Mouse (Mus musculus): ENCODE results near the gene Tspan1.

Gene Tspan1

GRCm38 (mm10) chr4:116167404-116167803 lies at the start of gene Tspan1:
Gene Tspan1 (minus strand): TSS chr4:116167601.
- DNase-seq (ENCODE audit: low read depth, low spot score) = no peak

GRCm38 (mm10) chr4:116217046-116217445 lies 49.6 kb upstream of the Tspan1 start:
- no peak for DNase-seq (ENCODE audit: low read depth, low spot score)

- DNase-seq (ENCODE audit: low read depth, low spot score) = no peak
These were observed 48.6 kb upstream of the Tspan1 start for GRCm38 (mm10) chr4:116215895-116216605.

GRCm38 (mm10) chr4:116208891-116209290 lies 41.5 kb upstream of the Tspan1 start:
- DNase-seq (ENCODE audit: low read depth, low spot score) = no peak

GRCm38 (mm10) chr4:116206531-116206930 lies 39.1 kb upstream of the Tspan1 start:
- DNase-seq (ENCODE audit: low read depth, low spot score) = no peak

GRCm38 (mm10) chr4:116204422-116204821 lies 37.0 kb upstream of the Tspan1 start:
- no peak for DNase-seq (ENCODE audit: low read depth, low spot score)

- no peak for DNase-seq (ENCODE audit: low read depth, low spot score)
These were observed 31.0 kb upstream of the Tspan1 start for GRCm38 (mm10) chr4:116198422-116198821.

- no peak for DNase-seq (ENCODE audit: low read depth, low spot score)
These were observed 26.4 kb upstream of the Tspan1 start for GRCm38 (mm10) chr4:116193583-116194383.

- DNase-seq (ENCODE audit: low read depth, low spot score) = no peak
These were observed 25.0 kb upstream of the Tspan1 start for GRCm38 (mm10) chr4:116192286-116192835.

- DNase-seq (ENCODE audit: low read depth, low spot score) = no peak
These were observed 17.7 kb upstream of the Tspan1 start for GRCm38 (mm10) chr4:116185083-116185482.

- DNase-seq (ENCODE audit: low read depth, low spot score) = no peak
These were observed 15.3 kb upstream of the Tspan1 start for GRCm38 (mm10) chr4:116182745-116183144.

- no peak for DNase-seq (ENCODE audit: low read depth, low spot score)
These were observed 14.7 kb upstream of the Tspan1 start for GRCm38 (mm10) chr4:116182079-116182478.

GRCm38 (mm10) chr4:116177140-116177539 lies 9.7 kb upstream of the Tspan1 start:
- no peak for DNase-seq (ENCODE audit: low read depth, low spot score)

- DNase-seq (ENCODE audit: low read depth, low spot score) = no peak
These were observed 9.2 kb upstream of the Tspan1 start for GRCm38 (mm10) chr4:116176543-116176988.

- DNase-seq (ENCODE audit: low read depth, low spot score) = no peak
These were observed 8.5 kb upstream of the Tspan1 start for GRCm38 (mm10) chr4:116175711-116176542.

GRCm38 (mm10) chr4:116175136-116175535 lies 7.7 kb upstream of the Tspan1 start:
- DNase-seq (ENCODE audit: low read depth, low spot score) = no peak

- DNase-seq (ENCODE audit: low read depth, low spot score) = no peak
These were observed 7.2 kb upstream of the Tspan1 start for GRCm38 (mm10) chr4:116174466-116175116.

GRCm38 (mm10) chr4:116173752-116174151 lies 6.4 kb upstream of the Tspan1 start:
- DNase-seq (ENCODE audit: low read depth, low spot score) = no peak

- no peak for DNase-seq (ENCODE audit: low read depth, low spot score)
These were observed 5.7 kb upstream of the Tspan1 start, which contains the start of the genes 1700042G07Rik and Gm49337 for GRCm38 (mm10) chr4:116173072-116173471. Gene 1700042G07Rik (plus strand): TSS chr4:116173372. Gene Gm49337 (plus strand): TSS chr4:116173384.

- DNase-seq (ENCODE audit: low read depth, low spot score) = no peak
These were observed 1.9 kb upstream of the Tspan1 start for GRCm38 (mm10) chr4:116169353-116169672.
